Mouse (Mus musculus) C2C12 (cell line): ENCODE measurements around the gene Ccdc33.

Experiments used
- CEBPB ChIP-seq: IDR thresholded peaks from one replicate; pipeline ENCODE4 v1.6.1; 2011; ENCODE audit warnings: low read depth, mild to moderate bottlenecking, control low read depth, moderate library complexity
- CTCF ChIP-seq: IDR thresholded peaks from one replicate; pipeline ENCODE4 v1.5.1; 2011; ENCODE audit not compliant: control insufficient read depth, insufficient read depth, insufficient read length
- MAX ChIP-seq: IDR thresholded peaks from one replicate; pipeline ENCODE4 v1.6.1; 2011; ENCODE audit warnings: mild to moderate bottlenecking, control low read depth
- MYOG ChIP-seq: IDR thresholded peaks from one replicate; pipeline ENCODE4 v1.6.1; 2011; ENCODE audit not compliant: control insufficient read depth, insufficient read length; ENCODE audit errors: extremely low read depth
- USF1 ChIP-seq: IDR thresholded peaks from one replicate; pipeline ENCODE4 v1.6.1; 2011; ENCODE audit warnings: low read depth, mild to moderate bottlenecking, control low read depth, moderate library complexity

DNA sequence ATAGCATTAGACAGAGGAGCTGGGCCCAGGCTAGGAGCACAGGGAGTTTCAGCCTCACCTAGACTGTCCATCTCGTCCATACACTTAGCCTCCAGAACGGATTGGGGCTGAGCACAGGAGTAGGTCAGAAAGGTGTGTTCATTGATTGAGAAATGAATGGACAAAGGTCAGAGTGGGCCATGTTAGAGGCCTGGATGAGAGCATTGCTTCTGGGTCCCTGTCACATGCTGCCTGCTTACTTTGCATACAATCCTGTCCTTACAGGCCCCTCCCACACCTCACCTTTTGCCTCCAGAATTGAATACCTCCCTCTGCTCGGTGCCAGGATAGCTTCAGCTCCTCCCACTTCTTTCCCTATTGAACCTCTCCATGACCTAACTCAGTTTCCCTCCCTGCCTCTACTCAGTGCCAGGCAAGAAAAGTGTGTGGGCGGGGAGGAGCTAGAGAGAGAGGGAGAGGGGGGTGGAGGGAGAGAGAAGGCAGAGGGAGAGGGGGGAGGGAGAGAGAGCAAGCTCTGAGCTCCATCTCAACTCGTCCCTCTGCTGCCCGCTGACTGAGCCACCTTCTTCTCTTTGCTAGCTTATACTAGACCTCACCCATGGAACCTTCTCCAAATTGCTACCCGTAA lies 2.5 kb downstream of the Ccdc33 start:
- TF ChIP-seq MAX (no peak), CTCF (no peak), USF1 (no peak), CEBPB (no peak), MYOG (no peak)
